Mouse (Mus musculus) small intestine, adult 2 months (tissue): ENCODE data around the gene Gan. TPM values are rescaled to one million over a fixed set of nuclear protein-coding genes. Genes with fewer than 3 reads are reported as not detected.

Experiments used
- H3K27ac ChIP-seq: fragments of 200-500 bp; 2 replicates; pipeline ENCODE4 v1.5.1; 2012; ENCODE audit warnings: low read depth, low read length, control low read depth, inconsistent platforms; ENCODE audit not compliant: insufficient read depth
- H3K27me3 ChIP-seq: fragments of 200-500 bp; 2 replicates; pipeline ENCODE4 v1.6.1; 2012; ENCODE audit warnings: mild to moderate bottlenecking, moderate library complexity, low read length, inconsistent platforms; ENCODE audit not compliant: control insufficient read depth, insufficient read depth
- H3K36me3 ChIP-seq: fragments of 200-500 bp; 2 replicates; pipeline ENCODE4 v1.6.1; 2012; ENCODE audit warnings: mild to moderate bottlenecking, low read length, control low read depth, inconsistent platforms; ENCODE audit not compliant: control insufficient read depth, insufficient read depth
- H3K4me1 ChIP-seq: fragments of 200-500 bp; 2 replicates; pipeline ENCODE4 v1.6.1; 2012; ENCODE audit warnings: low read length, inconsistent platforms, mixed read lengths; ENCODE audit not compliant: control insufficient read depth, insufficient read depth, insufficient read length
- H3K4me3 ChIP-seq: fragments of 200-500 bp; 2 replicates; pipeline ENCODE4 v1.5.1; 2012; ENCODE audit warnings: low read depth, mild to moderate bottlenecking, control low read depth, inconsistent platforms, low read length, moderate library complexity
- CTCF ChIP-seq: fragments of 200-500 bp; IDR thresholded peaks from 2 replicates; pipeline ENCODE4 v1.5.1; 2012; ENCODE audit warnings: low read depth, mild to moderate bottlenecking, control low read depth, inconsistent platforms, low read length, moderate library complexity, mixed read lengths; ENCODE audit not compliant: insufficient replicate concordance, insufficient read length; ENCODE audit errors: extremely low read depth
- POLR2A ChIP-seq: fragments of 200-500 bp; IDR thresholded peaks from 2 replicates; pipeline ENCODE4 v1.6.1; 2012; ENCODE audit warnings: low read depth, mild to moderate bottlenecking, control low read depth, inconsistent platforms, low read length, moderate library complexity
- WGBS: fragments of 180-500 bp; shearing (Covaris S2); methylation state at CpG from one replicate; pipeline ENCODE4 v1.1.7; 2018; 5-methylcytosine and 5-hydroxymethylcytosine counted together
- polyA plus RNA-seq: library from polyadenylated mRNA; depleted of rRNA; stranded (reverse); fragments of >200 nt; gene quantifications from 2 replicates; pipeline ENCODE4 v1.2.3, GENCODE M21; 2012; rRNA removed

Gene Gan
- polyA plus RNA-seq, 1 experiment = 4.6 TPM

DNA sequence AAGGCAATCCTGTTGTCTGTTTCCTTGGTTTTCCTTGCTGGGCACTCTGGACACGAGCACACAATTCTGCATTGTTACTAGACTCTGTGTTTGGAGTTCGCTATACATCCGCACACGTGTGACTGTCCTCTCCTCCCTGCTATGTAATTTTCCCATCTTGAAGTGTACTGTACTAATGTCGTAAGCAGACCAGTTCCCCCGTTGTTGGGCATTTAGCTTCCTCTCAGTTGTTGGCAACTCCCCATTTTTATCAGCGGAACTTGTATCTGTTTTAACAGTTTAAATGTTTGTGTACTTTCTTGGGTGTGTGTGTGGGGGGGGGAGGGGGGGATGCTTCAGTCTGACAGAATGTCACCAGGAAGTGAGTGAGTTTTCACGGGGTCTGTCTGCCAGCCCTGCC lies 104.8 kb downstream of the Gan start:
- TF ChIP-seq POLR2A (no peak), CTCF (no peak)
- H3K27me3 ChIP-seq = no peaks in the 10 kb centered on the region
- peak overlapping the region; percentile 52 for H3K27ac ChIP-seq
- H3K36me3 ChIP-seq = no peaks in the 10 kb centered on the region
- H3K4me3 ChIP-seq = no peak overlapping the region
- peaks cover 45% of the 10 kb centered on the region for H3K4me1 ChIP-seq
- WGBS = 9% methylated on average over 8 of the region's 8 CpGs

DNA sequence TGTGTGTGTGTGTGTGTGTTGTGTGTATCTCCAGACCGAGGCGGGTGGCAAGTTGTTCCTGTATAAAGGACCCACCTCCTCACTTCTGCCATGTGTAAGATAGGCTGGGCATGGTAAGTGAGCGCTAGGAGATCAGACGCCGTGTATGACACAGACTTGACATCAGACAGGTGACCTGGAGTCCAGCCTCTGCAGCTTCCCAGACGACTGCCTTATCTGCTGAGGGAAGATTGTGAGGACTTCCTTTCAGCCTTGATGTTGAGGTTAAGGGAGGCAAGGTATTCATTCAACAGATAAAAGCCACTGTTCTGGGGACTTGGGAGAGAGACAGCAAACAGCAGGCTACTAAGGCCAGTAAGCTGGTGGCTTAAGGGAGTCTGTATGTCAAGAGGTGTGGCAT lies 105.5 kb downstream of the Gan start:
- H3K27me3 ChIP-seq = no peaks in the 10 kb centered on the region
- no peaks in the 10 kb centered on the region; the same call in 1 of the 2 replicates for H3K36me3 ChIP-seq
- no peak overlapping the region for H3K4me3 ChIP-seq
- peaks cover 48% of the 10 kb centered on the region for H3K4me1 ChIP-seq
- H3K27ac ChIP-seq = peak overlapping the region; percentile 52
- no peak for TF ChIP-seq POLR2A
- no peak for TF ChIP-seq CTCF
- WGBS = 18% methylated on average over 6 of the region's 6 CpGs

DNA sequence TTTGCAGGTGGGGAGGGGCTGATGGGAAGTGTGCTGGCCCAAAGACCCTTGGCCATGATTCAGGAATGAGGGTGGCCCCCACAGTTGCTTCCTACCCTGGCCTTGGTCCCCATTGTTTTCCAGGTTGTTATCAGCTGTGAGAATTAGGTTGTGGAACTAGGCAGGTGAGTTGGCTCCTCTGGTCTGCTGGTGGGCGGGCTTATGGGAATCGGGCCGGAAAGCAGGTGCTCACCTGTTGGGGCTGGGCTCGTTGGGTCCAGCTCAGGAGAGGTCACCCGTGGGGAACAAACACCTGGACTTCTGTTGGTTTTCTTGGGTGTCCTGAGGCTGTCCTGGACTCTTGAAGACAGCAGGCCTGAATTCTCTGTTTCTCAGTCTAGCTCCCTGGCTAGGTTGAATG lies 107.1 kb downstream of the Gan start:
- Histone ChIP-seq H3K27me3 (no peaks in the 10 kb centered on the region), H3K4me1 (peaks cover 44% of the 10 kb centered on the region), H3K4me3 (no peak overlapping the region), H3K36me3 (no peaks in the 10 kb centered on the region; the same call in 1 of the 2 replicates), H3K27ac (no peak overlapping the region)
- 26% methylated on average over 5 of the region's 5 CpGs for WGBS
- TF ChIP-seq POLR2A (no peak), CTCF (no peak)

Other genes with a start within 250 kb of the Gan start
- gene Cmc2, start 236.7 kb upstream of the Gan start, polyA plus RNA-seq = 1.5 and 2.6 TPM in 2 replicates
- 0.91 and 1.8 TPM in 2 replicates for gene Cenpn, start 236.4 kb upstream of the Gan start, polyA plus RNA-seq
- 6.7 and 10.4 TPM in 2 replicates for gene Atmin, start 214.7 kb upstream of the Gan start, polyA plus RNA-seq
- 0.08 and 0.16 TPM in 2 replicates for gene 1700030J22Rik, start 179.2 kb upstream of the Gan start, polyA plus RNA-seq
- 11.2 and 14.6 TPM in 2 replicates for gene Gcsh, start 164.6 kb upstream of the Gan start, polyA plus RNA-seq
- gene Pkd1l2, start 75.7 kb upstream of the Gan start, polyA plus RNA-seq = 0.09 and 0.60 TPM in 2 replicates
- gene Bco1, start 62.3 kb upstream of the Gan start, polyA plus RNA-seq = 0.42 and 1.4 TPM in 2 replicates
- gene Cmip, start 98.9 kb downstream of the Gan start, polyA plus RNA-seq = 58.7 and 129 TPM in 2 replicates